Mouse (Mus musculus): ENCODE data around the gene Spdl1.
A peak's percentile ranks its signal among the peaks of the same experiment; 100 is the strongest.
"Not testable (repeated sequence)": the region's sequence is repeated elsewhere in the genome, so short reads cannot be mapped to it uniquely, and the experiment has no call there.

Gene Spdl1

GRCm38 (mm10) chr11:34833318-34834086 is at the start of gene Spdl1:
TSS of gene Spdl1 (minus strand) at chr11:34833641.
- DNase-seq (ENCODE audit: low spot score), result peak; percentile 97

DNA sequence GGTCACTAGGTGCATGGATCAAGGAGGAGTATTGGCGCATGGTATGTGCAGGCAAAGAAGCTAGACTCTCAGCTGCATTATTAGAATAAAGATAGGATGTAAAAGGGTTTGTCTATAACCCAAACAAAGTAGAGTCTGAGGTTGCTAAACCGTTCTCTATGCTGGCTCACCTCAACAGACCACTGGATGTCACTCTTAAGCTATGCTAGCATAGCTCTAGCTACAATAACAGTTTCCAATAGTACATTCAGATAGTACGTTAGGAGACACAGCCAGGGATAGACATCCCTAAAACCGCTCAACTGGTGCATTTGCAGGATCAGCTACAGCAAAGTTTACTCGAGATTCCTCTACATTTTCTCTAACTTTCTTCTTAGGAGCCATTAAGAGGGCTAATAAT is 48.1 kb upstream of the Spdl1 start:
- DNase-seq (ENCODE audit: low spot score), result no peak

- DNase-seq (ENCODE audit: low spot score), result no peak
Observed at GRCm38 (mm10) chr11:34879678-34880077, 46.2 kb upstream of the Spdl1 start.

DNA sequence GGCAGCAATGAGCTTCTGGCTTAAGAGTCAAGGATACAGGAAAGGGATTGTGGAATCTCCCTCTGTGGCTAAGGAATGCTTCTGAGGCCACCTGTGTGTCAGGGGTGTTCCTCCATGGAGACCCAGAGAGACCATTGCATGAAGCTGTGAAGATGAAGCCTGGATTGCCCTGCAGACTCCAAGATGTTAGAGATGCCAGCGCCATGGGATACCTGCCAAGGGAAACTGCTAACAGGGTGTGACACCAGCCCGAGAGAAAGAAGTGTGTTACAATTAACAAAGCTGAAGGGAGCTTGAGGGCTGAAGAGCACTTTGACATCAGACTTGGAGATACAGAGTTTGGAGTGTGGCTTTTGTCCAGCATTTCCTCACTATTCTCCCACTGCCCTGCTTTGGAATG is 40.4 kb upstream of the Spdl1 start:
- no peak for DNase-seq (ENCODE audit: low spot score)

- DNase-seq (ENCODE audit: low spot score), result no peak
Observed at GRCm38 (mm10) chr11:34872432-34872831, 39.0 kb upstream of the Spdl1 start.

DNA sequence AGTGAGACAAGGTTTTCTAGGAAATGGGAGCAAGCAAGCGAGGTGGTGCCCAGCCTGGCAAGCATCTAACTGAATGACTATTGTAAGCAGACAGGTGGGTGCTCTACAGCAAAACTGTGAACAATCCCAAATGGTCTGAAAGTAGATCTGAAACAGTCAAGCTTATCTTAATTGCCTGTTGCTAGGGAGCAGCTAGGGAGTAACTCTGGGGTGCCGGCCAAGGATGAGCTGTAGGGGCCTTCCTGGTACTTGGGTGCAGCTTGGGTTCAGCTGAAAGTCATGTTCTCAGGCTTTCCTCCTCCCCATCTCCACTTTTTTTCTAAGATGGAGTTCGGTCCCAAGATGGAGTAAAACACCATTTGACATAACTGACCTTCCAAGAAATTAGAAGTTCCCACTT is 38.5 kb upstream of the Spdl1 start:
- peak; percentile 41 for DNase-seq (ENCODE audit: low spot score)

DNA sequence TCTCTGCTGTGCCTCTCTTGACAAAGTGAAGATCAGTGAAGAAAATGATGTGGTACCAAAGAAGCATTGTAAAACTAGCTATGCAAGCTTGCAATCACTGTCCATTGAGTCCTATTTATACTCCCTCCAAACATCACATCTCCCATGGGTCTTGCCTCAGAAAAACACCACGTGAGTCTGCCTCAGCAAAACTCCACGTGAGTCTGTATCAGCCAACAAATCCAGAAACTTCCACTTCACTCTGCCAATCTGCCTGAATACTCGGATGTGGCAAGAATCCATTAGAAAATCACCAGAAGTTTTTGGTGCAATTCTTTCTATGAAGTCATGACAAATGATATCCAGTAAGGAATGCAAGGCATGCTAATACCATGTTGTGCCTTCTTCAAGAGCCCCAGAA is 38.0 kb upstream of the Spdl1 start:
- no peak for DNase-seq (ENCODE audit: low spot score)

DNA sequence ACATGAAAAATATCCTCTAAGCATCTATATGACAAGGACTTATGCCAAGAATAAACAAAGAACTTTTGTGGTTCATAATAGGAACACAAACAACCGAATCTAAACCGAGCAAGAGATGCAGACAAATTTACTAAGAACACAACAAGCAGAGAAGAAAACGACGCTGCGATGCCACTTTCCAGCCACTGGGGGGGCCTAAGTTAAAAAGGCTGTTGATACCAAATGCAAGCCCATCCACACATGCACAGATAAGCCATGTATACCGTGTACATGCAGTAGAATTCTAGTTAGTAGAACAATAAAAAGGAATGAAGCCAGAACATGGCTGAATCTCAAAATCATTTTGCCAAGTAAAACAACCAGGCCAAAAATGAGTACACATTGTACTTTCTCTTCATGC is 35.2 kb upstream of the Spdl1 start:
- no peak for DNase-seq (ENCODE audit: low spot score)

DNA sequence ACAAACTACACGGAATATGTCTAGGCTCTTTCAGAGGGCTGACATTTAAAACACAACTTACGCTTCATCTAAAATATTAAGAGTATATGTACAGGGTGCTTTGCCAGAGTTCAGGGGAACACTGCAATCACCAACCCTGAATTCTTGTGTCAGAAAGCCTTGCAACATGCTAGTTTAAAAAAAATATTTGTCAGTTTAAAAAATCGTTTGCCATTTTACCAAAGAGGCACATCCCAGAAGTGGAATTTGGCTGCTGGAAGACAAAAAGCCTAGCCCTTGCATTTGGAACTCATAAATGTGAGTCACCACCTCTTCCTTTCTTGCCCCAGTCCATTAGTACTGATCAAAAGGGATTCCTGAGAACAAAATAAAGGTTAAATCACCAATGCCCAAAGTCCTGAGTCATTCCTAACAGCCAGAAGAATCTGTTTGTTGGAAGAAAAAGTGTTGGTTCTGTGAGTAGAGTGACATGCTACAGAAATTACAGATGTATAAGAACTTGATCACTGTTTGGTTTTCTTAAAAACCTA is 32.4 kb upstream of the Spdl1 start:
- no peak for DNase-seq (ENCODE audit: low spot score)

DNA sequence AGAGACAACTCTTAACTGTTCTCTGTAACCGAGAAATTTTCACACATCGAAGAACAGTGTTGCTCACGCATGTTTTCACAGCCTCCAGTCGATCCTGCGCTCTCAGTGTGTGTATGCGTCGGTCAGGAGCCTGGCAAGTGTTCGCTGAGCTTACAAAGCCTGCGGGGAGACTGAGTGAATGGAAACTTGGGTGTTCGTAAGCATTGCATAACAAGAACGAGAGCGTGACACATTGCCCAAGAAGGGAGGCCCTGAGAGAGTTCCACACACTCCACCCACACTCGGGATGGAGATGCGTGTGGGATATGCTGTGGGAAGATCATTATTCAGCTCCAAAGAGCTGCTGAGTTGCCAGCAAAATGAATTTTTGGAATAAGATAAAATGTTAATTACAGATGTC is 31.7 kb upstream of the Spdl1 start:
- DNase-seq (ENCODE audit: low spot score), result peak; percentile 49

- no peak for DNase-seq (ENCODE audit: low spot score)
Observed at GRCm38 (mm10) chr11:34856652-34857051, 23.2 kb upstream of the Spdl1 start.

- no peak for DNase-seq (ENCODE audit: low spot score)
Observed at GRCm38 (mm10) chr11:34846268-34846652, 12.8 kb upstream of the Spdl1 start.

DNA sequence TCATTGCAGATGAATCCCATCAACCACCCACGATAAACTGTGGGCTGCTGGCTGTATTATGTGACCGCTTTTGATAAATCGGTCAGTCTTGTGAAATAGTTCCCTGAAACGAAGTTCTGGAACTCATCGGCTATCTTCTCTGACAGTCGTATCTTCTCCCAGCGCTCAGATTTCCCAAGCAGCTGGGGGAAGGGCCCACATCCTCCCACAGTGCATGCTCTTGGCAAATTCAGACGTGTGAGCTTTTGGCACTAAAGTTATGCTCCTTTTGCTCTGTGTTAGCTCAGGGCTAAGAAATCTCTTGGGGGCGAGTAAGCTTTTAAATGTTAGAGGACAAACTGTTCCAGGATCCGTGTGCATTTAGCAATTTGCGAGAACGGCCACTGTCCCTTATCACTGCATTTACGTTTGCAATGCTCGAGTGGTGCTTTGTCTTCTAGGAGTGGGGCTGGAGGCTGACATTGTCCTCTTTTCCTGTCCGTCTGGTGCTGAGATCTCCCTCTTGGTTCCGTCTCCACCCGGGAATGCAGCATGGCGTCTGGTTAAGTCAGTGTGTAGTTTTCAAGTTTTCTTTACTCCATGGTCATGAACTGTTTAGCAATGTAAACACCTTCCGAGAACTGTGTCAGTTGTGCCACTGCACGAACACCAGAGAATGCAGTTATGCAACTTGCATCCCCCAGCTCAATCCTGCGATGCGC is 12.3 kb upstream of the Spdl1 start:
- DNase-seq (ENCODE audit: low spot score), result peak; percentile 69

DNA sequence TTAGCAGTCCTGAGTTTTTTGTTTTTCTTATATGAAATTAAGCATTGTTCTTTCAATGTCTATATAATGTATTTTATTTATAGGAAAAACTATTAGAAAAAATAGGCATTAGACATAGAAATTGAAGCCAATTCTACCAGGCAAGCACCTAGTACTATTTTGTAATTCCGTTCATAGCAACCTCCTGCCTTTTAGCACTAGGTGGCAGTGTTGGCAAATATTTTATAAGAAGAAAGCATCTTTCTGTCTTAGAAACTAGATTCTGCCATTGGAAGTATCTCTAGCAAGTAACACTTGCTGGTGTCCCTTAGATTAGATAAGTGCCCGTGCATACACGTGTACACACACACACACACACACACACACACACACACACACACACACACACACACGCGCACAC is 10.1 kb upstream of the Spdl1 start:
- no peak for DNase-seq (ENCODE audit: low spot score)

GRCm38 (mm10) chr11:34840283-34840682 is 6.8 kb upstream of the Spdl1 start:
- DNase-seq (ENCODE audit: low spot score), result no peak

DNA sequence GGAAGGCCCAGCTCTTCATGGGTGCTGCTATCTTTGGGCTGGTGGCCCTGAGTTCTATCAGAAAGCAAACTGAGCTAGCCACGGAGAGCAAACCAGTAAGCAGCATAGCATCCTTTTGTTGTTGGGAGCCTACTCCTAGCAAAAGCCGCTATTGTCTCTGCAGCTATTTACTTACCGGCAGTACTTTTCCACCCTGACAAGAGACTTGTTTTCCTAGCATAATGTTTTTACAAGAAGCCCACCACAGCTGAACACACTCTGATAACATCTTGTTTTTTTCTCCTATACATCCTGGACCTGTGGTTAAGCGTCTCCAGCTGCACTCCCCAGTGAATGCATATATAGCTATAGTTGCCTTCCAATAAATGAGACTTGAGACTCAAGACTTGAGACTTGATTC is 5.6 kb upstream of the Spdl1 start:
- no peak for DNase-seq (ENCODE audit: low spot score)

- DNase-seq (ENCODE audit: low spot score), result no peak
Observed at GRCm38 (mm10) chr11:34836272-34836671, 2.8 kb upstream of the Spdl1 start.

- no peak for DNase-seq (ENCODE audit: low spot score)
Observed at GRCm38 (mm10) chr11:34832678-34833077, 763 bp downstream of the Spdl1 start.

DNA sequence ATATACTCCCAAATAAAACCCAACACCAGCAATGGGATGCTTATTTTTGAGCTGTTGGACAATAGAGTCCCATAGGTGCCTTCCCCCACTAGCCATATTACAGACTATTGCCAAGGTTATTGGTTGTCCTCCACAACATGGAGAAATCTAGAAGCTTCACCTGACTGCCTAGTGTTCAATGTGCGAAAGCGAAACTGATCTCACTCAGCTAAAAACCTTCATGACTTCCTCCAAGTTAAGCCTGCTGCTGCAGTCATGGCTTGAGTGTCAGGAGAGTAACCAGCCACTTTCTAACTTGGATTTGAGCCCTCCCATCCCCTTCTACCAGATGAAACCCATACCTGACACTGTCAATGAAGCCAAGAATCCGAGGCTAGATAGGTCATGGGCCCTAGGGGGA is 5.6 kb downstream of the Spdl1 start:
- DNase-seq (ENCODE audit: low spot score), result no peak

DNA sequence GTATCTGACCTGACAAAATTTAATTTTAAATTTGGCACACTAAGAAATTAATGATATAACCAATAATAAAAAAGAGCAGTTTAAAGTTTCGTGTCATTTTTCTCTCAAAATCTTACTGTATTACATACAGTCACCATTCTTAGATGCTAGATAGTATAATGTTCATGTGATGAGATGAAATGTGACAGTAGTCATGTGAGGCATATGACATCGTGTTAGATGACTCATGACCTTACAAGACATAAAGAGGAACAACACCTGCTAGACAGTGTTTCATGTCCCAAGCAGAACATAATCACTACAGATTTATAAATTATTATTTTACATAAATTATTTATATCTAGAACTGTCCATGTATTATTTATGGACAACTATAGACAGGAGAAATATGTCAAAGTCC is 6.5 kb downstream of the Spdl1 start:
- DNase-seq (ENCODE audit: low spot score), result no peak

DNA sequence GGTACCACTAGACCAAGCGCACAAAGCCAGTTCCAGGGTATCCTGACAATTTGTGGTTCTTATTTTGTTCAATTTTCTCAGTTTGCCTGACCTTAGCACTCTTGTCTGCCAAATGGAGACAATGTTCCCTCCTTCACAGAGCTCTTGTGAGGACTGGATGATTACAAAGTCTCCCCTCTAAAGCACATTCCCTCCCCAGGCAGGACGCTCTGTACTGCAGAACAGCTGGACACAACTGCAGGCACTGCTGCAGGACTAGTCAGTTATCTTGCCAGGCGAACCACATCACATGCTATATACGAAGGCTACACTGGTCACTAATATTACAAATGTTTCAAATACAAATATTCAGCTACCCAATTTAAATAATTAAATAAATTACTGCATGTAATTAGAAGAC is 8.7 kb downstream of the Spdl1 start:
- no peak for DNase-seq (ENCODE audit: low spot score)

- DNase-seq (ENCODE audit: low spot score), result no peak
Observed at GRCm38 (mm10) chr11:34814767-34815166, 18.7 kb downstream of the Spdl1 start.

GRCm38 (mm10) chr11:34814319-34814718 is 19.1 kb downstream of the Spdl1 start:
- no peak for DNase-seq (ENCODE audit: low spot score)

GRCm38 (mm10) chr11:34805026-34805425 is 28.4 kb downstream of the Spdl1 start:
- not testable (repeated sequence) for DNase-seq (ENCODE audit: low spot score)

Measured in urinary bladder, postnatal 14 days (tissue).